Mouse (Mus musculus): ENCODE measurements at regions not wholly inside any gene's neighbourhood (a gene's known extent, or its start where the extent isn't known, plus 50 kb on each side); places are given as distances from the start of the nearest gene placed in this dataset.

DNA sequence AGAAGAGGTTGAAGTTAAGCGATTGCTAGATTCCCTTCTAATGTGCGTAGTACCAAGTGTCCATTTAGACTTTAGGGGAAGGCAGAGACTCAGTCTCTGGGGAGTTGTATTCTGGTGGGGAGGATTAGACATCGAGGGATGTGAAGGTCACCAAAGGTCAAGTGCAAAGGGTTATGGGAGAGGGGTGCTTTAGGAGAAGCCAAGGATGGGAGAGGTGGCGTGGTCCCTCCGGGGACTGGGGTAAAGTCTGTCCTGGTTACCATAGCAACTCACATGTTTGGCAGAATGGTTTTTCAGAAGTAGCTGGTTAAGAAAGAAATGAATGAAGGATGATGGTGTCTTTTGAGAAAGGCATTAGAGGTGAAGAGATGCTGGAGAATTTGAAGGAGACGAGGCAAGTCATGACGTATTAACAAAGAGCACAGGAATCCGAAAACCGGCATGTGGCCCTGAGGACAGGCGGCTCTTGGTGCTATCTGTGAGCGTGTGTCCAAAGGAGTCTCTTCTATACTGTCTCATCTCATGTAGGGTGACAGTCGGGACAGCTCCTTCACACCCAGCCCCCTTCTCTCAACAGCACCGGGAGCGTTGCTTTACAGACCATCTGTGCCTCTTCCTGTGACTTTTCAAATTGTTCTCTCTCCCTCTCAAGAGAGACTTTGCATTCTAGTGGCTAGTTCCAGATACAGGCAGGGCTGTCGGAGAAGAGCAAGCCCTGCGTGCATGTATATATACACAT, 125.6 kb upstream of the Aldh1b1 start:
- Histone ChIP-seq H3K4me2 (ENCODE audit: low read length) (peak overlapping the region; percentile 15; the same call in 1 of the 2 replicates), H3K9ac (replicated peaks; ENCODE audit: low read length) (no peak overlapping the region), H3K27me3 (ENCODE audit: control insufficient read depth, insufficient read depth, low read length) (no peaks in the 10 kb centered on the region), H3K27ac (replicated peaks; ENCODE audit: low read depth, low read length) (peak overlapping the region; percentile 57; the same call in 1 of the 2 replicates), H3K9me3 (ENCODE audit: control insufficient read depth, low read length) (no peaks in the 10 kb centered on the region), H3K4me1 (ENCODE audit: control insufficient read depth, insufficient read depth, low read length) (peaks cover 22% of the 10 kb centered on the region), H3K36me3 (ENCODE audit: control insufficient read depth, insufficient read depth, low read length) (no peaks in the 10 kb centered on the region), H3K4me3 (replicated peaks; ENCODE audit: low read depth, low read length) (no peak overlapping the region)
- DNase-seq (peak; percentile 59), ATAC-seq (ENCODE audit: low FRiP score, low TSS enrichment) (no peak)
- WGBS = 50% methylated on average over 16 of the region's 16 CpGs

DNA sequence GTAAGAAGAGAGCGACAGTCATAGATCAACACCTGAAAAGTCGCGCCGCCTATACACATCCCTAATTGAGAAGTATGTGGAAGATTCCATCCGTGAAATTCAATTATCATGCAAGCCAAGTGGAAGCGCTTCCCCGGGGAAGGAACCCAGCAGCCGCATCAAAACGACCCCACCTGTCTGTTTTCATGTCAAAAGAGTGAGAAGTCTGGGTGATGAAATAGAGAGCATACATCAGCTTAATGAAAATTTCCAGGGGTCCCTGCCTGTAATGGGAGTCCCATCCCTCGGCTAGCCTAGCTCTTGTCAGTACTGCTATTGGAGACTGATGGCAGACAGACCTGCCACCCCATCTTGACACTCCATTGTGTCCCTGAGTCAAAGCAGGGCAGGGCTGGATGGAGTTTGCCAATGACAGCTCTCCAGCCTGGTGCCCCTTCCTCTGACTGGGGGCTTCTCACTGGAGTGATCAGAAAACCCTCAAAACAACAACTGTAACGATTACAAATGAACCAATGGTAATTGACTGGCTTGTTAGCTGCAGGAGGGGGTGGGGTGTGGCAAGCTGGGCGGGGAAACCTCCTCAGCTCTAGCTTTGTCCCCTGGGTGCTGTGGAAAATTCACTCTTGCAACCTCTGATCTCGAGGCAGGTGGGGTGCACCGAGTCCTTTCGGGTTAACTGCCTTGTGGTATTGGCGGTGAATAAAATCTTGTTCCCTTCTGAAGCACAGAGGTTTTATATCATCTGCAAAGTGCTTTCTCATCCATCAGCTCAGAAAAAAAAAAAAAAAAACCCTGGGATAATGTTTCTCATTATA, 126.4 kb upstream of the Aldh1b1 start:
- 26% methylated on average over 16 of the region's 16 CpGs for WGBS
- Histone ChIP-seq H3K36me3 (ENCODE audit: control insufficient read depth, insufficient read depth, low read length) (no peaks in the 10 kb centered on the region), H3K4me3 (replicated peaks; ENCODE audit: low read depth, low read length) (no peak overlapping the region), H3K4me2 (ENCODE audit: low read length) (peak overlapping the region; percentile 22), H3K27me3 (ENCODE audit: control insufficient read depth, insufficient read depth, low read length) (no peaks in the 10 kb centered on the region), H3K27ac (replicated peaks; ENCODE audit: low read depth, low read length) (peak overlapping the region; percentile 57), H3K9me3 (ENCODE audit: control insufficient read depth, low read length) (no peaks in the 10 kb centered on the region), H3K4me1 (ENCODE audit: control insufficient read depth, insufficient read depth, low read length) (peaks cover 22% of the 10 kb centered on the region), H3K9ac (replicated peaks; ENCODE audit: low read length) (no peak overlapping the region; the same call in 1 of the 2 replicates)
- DNase-seq (peak; percentile 61), ATAC-seq (ENCODE audit: low FRiP score, low TSS enrichment) (peak; percentile 17; the same call in 1 of the 2 replicates)

DNA sequence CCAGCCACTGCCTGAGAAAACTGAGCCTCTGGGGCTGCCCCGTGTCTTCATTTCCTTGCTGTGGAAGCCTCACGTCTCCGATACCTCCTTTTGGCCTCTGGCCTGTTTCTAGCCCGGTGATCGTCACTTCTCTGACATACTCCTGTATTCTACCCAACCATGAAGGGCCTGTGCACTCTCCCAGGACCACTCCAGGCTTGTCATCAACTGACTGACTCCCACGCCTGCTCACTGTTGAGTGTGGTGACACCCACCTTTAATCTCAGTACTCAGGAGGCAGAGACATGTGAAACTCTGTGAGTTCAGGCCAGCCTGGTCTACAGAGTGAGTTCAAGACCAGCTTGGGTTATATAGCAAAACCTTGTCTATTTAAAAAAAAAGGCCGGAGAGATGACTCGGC, 132.1 kb upstream of the Shb start:
- Histone ChIP-seq H3K36me3 (ENCODE audit: control insufficient read depth, insufficient read depth, low read length) (no peaks in the 10 kb centered on the region), H3K27ac (replicated peaks; ENCODE audit: low read depth, low read length) (no peak overlapping the region), H3K9me3 (ENCODE audit: control insufficient read depth, low read length) (no peaks in the 10 kb centered on the region), H3K4me2 (ENCODE audit: low read length) (no peak overlapping the region), H3K4me1 (ENCODE audit: control insufficient read depth, insufficient read depth, low read length) (no peaks in the 10 kb centered on the region), H3K4me3 (replicated peaks; ENCODE audit: low read depth, low read length) (no peak overlapping the region), H3K27me3 (ENCODE audit: control insufficient read depth, insufficient read depth, low read length) (no peaks in the 10 kb centered on the region), H3K9ac (replicated peaks; ENCODE audit: low read length) (no peak overlapping the region)
- 88% methylated on average over 8 of the region's 8 CpGs for WGBS
- DNase-seq (no peak), ATAC-seq (ENCODE audit: low FRiP score, low TSS enrichment) (no peak)

DNA sequence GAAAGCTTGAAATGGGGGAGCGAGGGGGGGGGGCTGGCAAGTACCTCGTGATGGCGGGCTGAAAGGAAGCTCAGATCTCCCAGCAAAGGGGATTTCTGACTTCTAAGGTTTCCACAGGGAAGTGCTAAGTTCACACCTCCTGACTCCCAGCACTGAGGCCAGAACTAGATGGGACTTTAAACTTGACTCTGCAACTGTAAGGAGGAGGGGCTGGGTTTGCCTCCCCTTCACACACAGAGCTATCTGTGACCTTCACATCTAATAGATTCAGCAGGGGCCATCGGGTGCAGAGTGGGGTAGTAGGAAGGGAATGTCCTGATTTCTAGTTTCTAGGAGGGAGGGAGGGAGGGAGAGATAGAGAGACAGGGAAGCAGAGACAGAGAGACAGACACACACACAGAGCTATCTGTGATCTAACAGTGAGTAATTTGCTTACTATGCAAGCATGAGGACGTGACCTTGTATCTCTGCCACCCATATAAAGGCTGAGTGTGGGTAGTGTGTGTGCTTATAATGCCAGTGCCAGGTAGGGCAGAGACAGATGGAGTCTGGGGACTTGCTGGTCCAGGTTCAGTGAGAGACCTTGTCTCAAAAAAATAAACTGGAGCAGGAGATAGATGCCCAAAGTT, 125.2 kb upstream of the Shb start:
- H3K36me3 ChIP-seq (ENCODE audit: control insufficient read depth, insufficient read depth, low read length) = no peaks in the 10 kb centered on the region
- no peak overlapping the region for H3K4me2 ChIP-seq (ENCODE audit: low read length)
- no peak for ATAC-seq (ENCODE audit: low FRiP score, low TSS enrichment)
- DNase-seq = no peak
- H3K9me3 ChIP-seq (ENCODE audit: control insufficient read depth, low read length) = no peaks in the 10 kb centered on the region
- peaks cover 19% of the 10 kb centered on the region for H3K4me1 ChIP-seq (ENCODE audit: control insufficient read depth, insufficient read depth, low read length)
- no peak overlapping the region for H3K4me3 ChIP-seq (replicated peaks; ENCODE audit: low read depth, low read length)
- no peaks in the 10 kb centered on the region; the same call in 1 of the 2 replicates for H3K27me3 ChIP-seq (ENCODE audit: control insufficient read depth, insufficient read depth, low read length)
- H3K27ac ChIP-seq (replicated peaks; ENCODE audit: low read depth, low read length) = no peak overlapping the region
- no peak overlapping the region for H3K9ac ChIP-seq (replicated peaks; ENCODE audit: low read length)
- WGBS = 28% methylated on average over 5 of the region's 5 CpGs

DNA sequence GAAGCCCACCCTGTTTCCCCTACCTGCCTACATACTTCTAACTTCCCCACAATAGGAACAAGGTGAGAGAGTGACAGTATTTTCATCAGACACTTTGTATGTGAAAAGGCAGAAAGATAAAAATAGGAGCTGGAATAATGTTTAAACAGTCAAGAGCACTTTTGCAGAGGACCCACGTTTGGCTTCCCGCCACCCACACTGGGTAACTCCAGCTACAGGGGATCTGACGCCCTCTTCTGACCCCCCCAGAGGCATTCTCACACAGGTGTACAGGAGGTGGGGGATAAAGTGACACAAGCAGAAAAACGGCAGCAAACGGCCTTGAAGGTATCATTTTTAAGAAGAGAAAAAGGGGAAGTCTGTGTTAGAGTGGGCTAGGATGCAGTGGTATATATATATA, 123.5 kb upstream of the Shb start:
- H3K36me3 ChIP-seq (ENCODE audit: control insufficient read depth, insufficient read depth, low read length) = no peaks in the 10 kb centered on the region
- 69% methylated on average over 5 of the region's 5 CpGs for WGBS

DNA sequence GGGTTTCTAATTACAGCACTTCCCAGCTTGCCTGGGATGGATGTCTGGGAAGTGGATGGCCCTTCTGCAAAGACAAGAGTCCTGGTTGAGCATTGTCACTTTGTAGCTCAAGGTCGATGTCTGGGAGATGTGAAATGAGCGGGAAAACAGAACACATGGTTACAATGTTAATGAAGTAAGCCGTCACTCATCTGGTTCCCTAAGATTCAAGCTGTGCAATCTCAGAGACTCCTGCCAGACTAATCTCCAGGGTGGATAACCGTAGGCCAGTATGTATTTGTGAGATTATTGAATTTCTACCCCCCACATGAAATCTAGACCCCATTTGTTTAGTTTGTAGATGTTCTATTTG, 122.5 kb upstream of the Shb start:
- Histone ChIP-seq H3K9ac (replicated peaks; ENCODE audit: low read length) (no peak overlapping the region), H3K4me2 (ENCODE audit: low read length) (peak overlapping the region; percentile 12; the same call in 1 of the 2 replicates), H3K36me3 (ENCODE audit: control insufficient read depth, insufficient read depth, low read length) (no peaks in the 10 kb centered on the region), H3K4me3 (replicated peaks; ENCODE audit: low read depth, low read length) (no peak overlapping the region), H3K27ac (replicated peaks; ENCODE audit: low read depth, low read length) (no peak overlapping the region), H3K4me1 (ENCODE audit: control insufficient read depth, insufficient read depth, low read length) (peaks cover 19% of the 10 kb centered on the region), H3K9me3 (ENCODE audit: control insufficient read depth, low read length) (no peaks in the 10 kb centered on the region), H3K27me3 (ENCODE audit: control insufficient read depth, insufficient read depth, low read length) (no peaks in the 10 kb centered on the region; the same call in 1 of the 2 replicates)
- DNase-seq (peak; percentile 49), ATAC-seq (ENCODE audit: low FRiP score, low TSS enrichment) (no peak)
- WGBS = 7% methylated on average over 4 of the region's 4 CpGs

More for the DNA sequence above, 123.5 kb upstream of the Shb start:
- no peak overlapping the region for H3K4me2 ChIP-seq (ENCODE audit: low read length)
- H3K27me3 ChIP-seq (ENCODE audit: control insufficient read depth, insufficient read depth, low read length) = no peaks in the 10 kb centered on the region; the same call in 1 of the 2 replicates
- no peak overlapping the region for H3K4me3 ChIP-seq (replicated peaks; ENCODE audit: low read depth, low read length)
- H3K27ac ChIP-seq (replicated peaks; ENCODE audit: low read depth, low read length) = no peak overlapping the region
- H3K9ac ChIP-seq (replicated peaks; ENCODE audit: low read length) = no peak overlapping the region
- H3K9me3 ChIP-seq (ENCODE audit: control insufficient read depth, low read length) = no peaks in the 10 kb centered on the region
- ATAC-seq (ENCODE audit: low FRiP score, low TSS enrichment) (no peak), DNase-seq (no peak)
- H3K4me1 ChIP-seq (ENCODE audit: control insufficient read depth, insufficient read depth, low read length) = peaks cover 19% of the 10 kb centered on the region

DNA sequence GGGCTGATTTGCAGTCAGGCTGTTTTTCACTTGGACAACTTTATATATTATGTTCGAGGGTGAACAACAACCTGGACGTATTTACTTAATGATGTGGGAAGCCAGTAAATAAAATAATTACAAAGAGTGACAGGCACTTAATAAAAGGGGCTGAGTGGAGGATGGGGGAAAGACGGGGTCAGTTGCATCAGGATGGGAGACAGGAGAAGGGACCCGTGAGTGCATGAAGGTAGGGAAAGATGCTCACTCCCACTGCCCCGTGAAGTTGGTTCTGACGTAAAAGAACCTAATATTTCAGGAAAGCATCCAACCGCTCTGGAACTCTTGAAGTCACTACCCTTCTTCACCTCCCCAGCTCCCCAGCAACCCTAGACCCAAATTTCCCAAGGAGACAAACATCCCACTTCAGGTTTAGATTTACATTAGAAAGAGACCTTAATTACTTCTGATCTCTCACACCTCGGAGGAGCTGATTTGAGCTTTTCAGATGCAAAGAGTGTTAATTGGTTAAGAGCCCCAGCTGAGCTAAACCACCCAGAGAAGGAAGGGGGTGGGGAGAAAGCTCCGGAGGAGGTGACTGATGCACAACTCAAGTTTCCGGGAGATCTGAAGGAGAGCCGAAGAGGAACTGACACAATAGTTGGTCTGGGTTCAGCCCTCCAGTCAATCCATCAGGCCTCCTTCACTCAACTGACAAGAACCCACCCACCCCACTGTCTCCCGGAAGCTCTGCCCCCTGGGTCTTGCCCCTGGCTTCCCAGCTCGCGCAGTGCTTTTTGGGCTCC, 121.9 kb upstream of the Shb start:
- Histone ChIP-seq H3K9ac (replicated peaks; ENCODE audit: low read length) (no peak overlapping the region), H3K4me2 (ENCODE audit: low read length) (peak overlapping the region; percentile 12; the same call in 1 of the 2 replicates), H3K27ac (replicated peaks; ENCODE audit: low read depth, low read length) (no peak overlapping the region), H3K27me3 (ENCODE audit: control insufficient read depth, insufficient read depth, low read length) (no peaks in the 10 kb centered on the region; the same call in 1 of the 2 replicates), H3K9me3 (ENCODE audit: control insufficient read depth, low read length) (no peaks in the 10 kb centered on the region), H3K4me3 (replicated peaks; ENCODE audit: low read depth, low read length) (no peak overlapping the region), H3K36me3 (ENCODE audit: control insufficient read depth, insufficient read depth, low read length) (no peaks in the 10 kb centered on the region), H3K4me1 (ENCODE audit: control insufficient read depth, insufficient read depth, low read length) (peaks cover 19% of the 10 kb centered on the region)
- ATAC-seq (ENCODE audit: low FRiP score, low TSS enrichment) (no peak), DNase-seq (peak; percentile 58)
- WGBS = 7% methylated on average over 14 of the region's 14 CpGs

DNA sequence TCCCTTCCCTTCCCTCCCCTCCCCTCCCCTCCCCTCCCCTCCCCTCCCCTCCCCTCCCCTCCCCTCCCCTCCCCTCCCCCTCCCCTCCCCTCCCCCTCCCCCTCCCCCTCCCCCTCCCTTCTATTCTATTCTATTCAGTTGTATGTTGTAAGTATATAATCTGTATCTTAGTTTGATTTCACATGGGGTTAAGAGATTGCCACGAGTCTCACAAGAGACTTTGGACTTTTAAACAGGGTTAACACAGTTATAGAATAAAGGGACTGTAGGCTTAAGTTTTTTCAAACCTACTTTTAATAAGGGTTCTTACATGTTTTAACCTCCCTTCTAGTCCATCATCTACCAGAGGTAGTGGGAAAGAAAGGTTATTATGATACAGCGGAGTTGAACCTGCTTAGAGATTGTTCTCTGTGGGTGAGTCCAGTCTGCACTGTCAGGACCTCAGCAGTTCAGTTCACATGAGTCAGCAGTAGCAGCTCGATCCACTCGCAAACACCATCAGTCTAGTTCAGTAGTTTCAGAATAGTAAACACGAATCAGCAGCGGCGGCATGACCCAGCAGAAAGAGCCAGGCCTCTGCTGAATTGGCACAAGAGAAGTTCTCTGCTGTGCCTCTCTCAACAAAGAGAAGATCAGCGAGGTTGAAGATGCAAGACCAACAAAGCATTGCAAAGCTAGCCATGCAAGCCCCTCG, 116.8 kb upstream of the Shb start:
- DNase-seq = no peak
- H3K27ac ChIP-seq (replicated peaks; ENCODE audit: low read depth, low read length) = no peak overlapping the region
- H3K36me3 ChIP-seq (ENCODE audit: control insufficient read depth, insufficient read depth, low read length) = no peaks in the 10 kb centered on the region
- H3K9me3 ChIP-seq (ENCODE audit: control insufficient read depth, low read length) = no peaks in the 10 kb centered on the region
- no peak overlapping the region for H3K4me2 ChIP-seq (ENCODE audit: low read length)
- ATAC-seq (ENCODE audit: low FRiP score, low TSS enrichment) = no peak
- 88% methylated on average over 9 of the region's 9 CpGs for WGBS
- no peaks in the 10 kb centered on the region for H3K27me3 ChIP-seq (ENCODE audit: control insufficient read depth, insufficient read depth, low read length)
- no peak overlapping the region for H3K9ac ChIP-seq (replicated peaks; ENCODE audit: low read length)
- H3K4me1 ChIP-seq (ENCODE audit: control insufficient read depth, insufficient read depth, low read length) = peaks cover 2% of the 10 kb centered on the region; the same call in 1 of the 2 replicates
- H3K4me3 ChIP-seq (replicated peaks; ENCODE audit: low read depth, low read length) = no peak overlapping the region
